Mouse (Mus musculus) brain, embryonic 14.5 days (tissue): ENCODE data around the gene Dnmt3b.

ENCODE experiments used
- CTCF ChIP-seq: fragments of 200-500 bp; IDR thresholded peaks from 2 replicates; pipeline ENCODE4 v1.5.1; 2012; ENCODE audit warnings: inconsistent platforms, mild to moderate bottlenecking, moderate library complexity, borderline replicate concordance; ENCODE audit not compliant: insufficient read depth, insufficient read length; ENCODE audit errors: extremely low read depth
- POLR2A ChIP-seq: fragments of 200-500 bp; IDR thresholded peaks from 2 replicates; pipeline ENCODE4 v1.6.1; 2012; ENCODE audit warnings: mild to moderate bottlenecking, inconsistent platforms, borderline replicate concordance; ENCODE audit not compliant: poor library complexity, insufficient read depth, insufficient read length, severe bottlenecking; ENCODE audit errors: extremely low read depth

GRCm38 (mm10) chr2:153713227-153713626, 64.0 kb downstream of the Dnmt3b start:
- TF ChIP-seq CTCF: no peak
- no peak for TF ChIP-seq POLR2A
